Mouse (Mus musculus): ENCODE results near the gene Zfp771. TPM values are rescaled to one million over a fixed set of nuclear protein-coding genes. Genes with fewer than 3 reads are reported as not detected.

The Zfp771 gene
- 1 to 10 TPM; 5.1 to 5.8 TPM for total RNA-seq (2023)

GRCm38 (mm10) chr7:127243870-127244657 lies at the start of gene Zfp771:
TSS of gene Zfp771 (plus strand) at chr7:127244274.

GRCm38 (mm10) chr7:127195544-127196295 lies 48.4 kb upstream of the Zfp771 start, which contains the start of gene Cd2bp2:
TSS of gene Cd2bp2 (minus strand) at chr7:127196050.

GRCm38 (mm10) chr7:127208295-127208552 lies 35.9 kb upstream of the Zfp771 start, which contains the start of gene Tbc1d10b:
TSS of gene Tbc1d10b (minus strand) at chr7:127208468.

GRCm38 (mm10) chr7:127208553-127209438 lies 35.3 kb upstream of the Zfp771 start, which contains the start of gene Mylpf:
TSS of gene Mylpf (plus strand) at chr7:127208890.

GRCm38 (mm10) chr7:127232622-127233367 lies 11.3 kb upstream of the Zfp771 start, which contains the start of the genes Zfp553 and Sept1:
TSS of gene Zfp553 (plus strand) at chr7:127233061.
TSS of gene Sept1 (minus strand) at chr7:127233130.

GRCm38 (mm10) chr7:127260309-127261111 lies 16.4 kb downstream of the Zfp771 start, which contains the start of gene Dctpp1:
TSS of gene Dctpp1 (minus strand) at chr7:127260709.

GRCm38 (mm10) chr7:127273925-127274789 lies 30.1 kb downstream of the Zfp771 start, which contains the start of gene Sephs2:
TSS of gene Sephs2 (minus strand) at chr7:127274055.

GRCm38 (mm10) chr7:127296098-127296497 lies 52.0 kb downstream of the Zfp771 start, which contains the start of gene Itgal:
TSS of gene Itgal (plus strand) at chr7:127296260.

Other genes with a start within 250 kb of the Zfp771 start
- gene Mvp, start 229.7 kb upstream of the Zfp771 start, total RNA-seq (2023): 10 to 100 TPM; 40.7 to 54.2 TPM
- gene Pagr1b, start 227.8 kb upstream of the Zfp771 start, total RNA-seq (2023): 1 to 10 TPM; 2.1 to 7.5 TPM
- gene Pagr1a, start 226.9 kb upstream of the Zfp771 start, total RNA-seq (2023): 10 to 100 TPM in 1 of 2 experiments, 1 to 10 TPM in 1; 8.7 to 32.2 TPM
- 10 to 100 TPM in 1 of 2 experiments, under 1 TPM in 1; 0.20 to 34.3 TPM for gene Gm42742, start 223.2 kb upstream of the Zfp771 start, total RNA-seq (2023)
- under 1 TPM in 1 of 2 experiments, not detected in 1; 0.20 TPM for gene Prrt2, start 223.1 kb upstream of the Zfp771 start, total RNA-seq (2023)
- 100 to 1,000 TPM; 181 to 187 TPM for gene Maz, start 217.2 kb upstream of the Zfp771 start, total RNA-seq (2023)
- 10 to 100 TPM; 60.6 to 63.2 TPM for gene Kif22, start 201.8 kb upstream of the Zfp771 start, total RNA-seq (2023)
- gene Zg16, start 156.9 kb upstream of the Zfp771 start, total RNA-seq (2023): 1 to 10 TPM in 1 of 2 experiments, under 1 TPM in 1; 0.60 to 1.6 TPM
- gene AI467606, start 152.9 kb upstream of the Zfp771 start, total RNA-seq (2023): 100 to 1,000 TPM; 131 to 144 TPM
- gene Qprt, start 122.0 kb upstream of the Zfp771 start, total RNA-seq (2023): 1 to 10 TPM; 4.2 to 6.3 TPM
- gene Spn, start 106.5 kb upstream of the Zfp771 start, total RNA-seq (2023): 100 to 1,000 TPM; 126 to 127 TPM
- gene Cd2bp2, start 48.2 kb upstream of the Zfp771 start, total RNA-seq (2023): 10 to 100 TPM; 47.7 to 62.5 TPM
- gene Tbc1d10b, start 35.8 kb upstream of the Zfp771 start, total RNA-seq (2023): 100 to 1,000 TPM; 123 to 138 TPM
- gene Mylpf, start 35.4 kb upstream of the Zfp771 start, total RNA-seq (2023): 1 to 10 TPM; 7.7 to 8.4 TPM
- 1 to 10 TPM; 4.2 to 4.5 TPM for gene Zfp553, start 11.2 kb upstream of the Zfp771 start, total RNA-seq (2023)
- 100 to 1,000 TPM; 106 to 111 TPM for gene Sept1, start 11.1 kb upstream of the Zfp771 start, total RNA-seq (2023)
- gene Dctpp1, start 16.4 kb downstream of the Zfp771 start, total RNA-seq (2023): 10 to 100 TPM; 28.7 to 31.2 TPM
- 100 to 1,000 TPM; 115 to 120 TPM for gene Sephs2, start 29.8 kb downstream of the Zfp771 start, total RNA-seq (2023)
- 100 to 1,000 TPM; 224 to 235 TPM for gene Itgal, start 52.0 kb downstream of the Zfp771 start, total RNA-seq (2023)
- gene Zfp768, start 101.3 kb downstream of the Zfp771 start, total RNA-seq (2023): 1 to 10 TPM; 7.0 to 9.0 TPM
- gene Zfp747, start 131.8 kb downstream of the Zfp771 start, total RNA-seq (2023): 1 to 10 TPM; 6.7 to 6.8 TPM
- 1 to 10 TPM; 1.1 to 3.0 TPM for gene 9130019O22Rik, start 142.9 kb downstream of the Zfp771 start, total RNA-seq (2023)
- 1 to 10 TPM; 1.7 to 2.0 TPM for gene E430018J23Rik, start 149.4 kb downstream of the Zfp771 start, total RNA-seq (2023)
- 1 to 10 TPM; 3.0 to 3.9 TPM for gene Zfp764, start 162.5 kb downstream of the Zfp771 start, total RNA-seq (2023)
- 10 to 100 TPM; 11.8 to 13.5 TPM for gene Zfp688, start 177.8 kb downstream of the Zfp771 start, total RNA-seq (2023)
- 1 to 10 TPM; 1.4 to 3.0 TPM for gene Zfp689, start 204.9 kb downstream of the Zfp771 start, total RNA-seq (2023)
- 100 to 1,000 TPM; 127 to 135 TPM for gene Prr14, start 215.3 kb downstream of the Zfp771 start, total RNA-seq (2023)
- 100 to 1,000 TPM; 244 to 257 TPM for gene Fbrs, start 234.9 kb downstream of the Zfp771 start, total RNA-seq (2023)

Measured in neutrophil, adult 59 days (primary cell).